Mouse (Mus musculus) neural tube, embryonic 12.5 days (tissue): ENCODE data around the gene Vmn2r8. TPM values are rescaled to one million over a fixed set of nuclear protein-coding genes. Genes with fewer than 3 reads are reported as not detected.

Experiments
- ATAC-seq: fragments of 200-750 bp; cut with Nextera tagmentation; 2 replicates; pipeline ENCODE4 v1.8.0; 2017; ENCODE audit warnings: low read depth, mild to moderate bottlenecking, moderate TSS enrichment, moderate library complexity; ENCODE audit not compliant: low FRiP score
- H3K27ac ChIP-seq: fragments of 300-500 bp; sonication (generic); 2 replicates; pipeline ENCODE4 v1.5.1; 2016
- H3K27me3 ChIP-seq: fragments of 300-500 bp; sonication (generic); replicated peaks from 2 replicates; pipeline ENCODE4 v1.6.1; 2016; ENCODE audit warnings: mild to moderate bottlenecking
- H3K36me3 ChIP-seq: fragments of 300-500 bp; sonication (generic); 2 replicates; pipeline ENCODE4 v1.6.1; 2016; ENCODE audit warnings: mild to moderate bottlenecking
- H3K4me1 ChIP-seq: fragments of 300-500 bp; sonication (generic); 2 replicates; pipeline ENCODE4 v1.6.1; 2016
- H3K4me2 ChIP-seq: fragments of 300-500 bp; sonication (generic); replicated peaks from 2 replicates; pipeline ENCODE4 v1.6.1; 2016; ENCODE audit warnings: mild to moderate bottlenecking
- H3K4me3 ChIP-seq: fragments of 300-500 bp; sonication (generic); 2 replicates; pipeline ENCODE4 v1.5.1; 2016
- H3K9ac ChIP-seq: fragments of 300-500 bp; sonication (generic); 2 replicates; pipeline ENCODE4 v1.6.1; 2016; ENCODE audit warnings: mild to moderate bottlenecking
- H3K9me3 ChIP-seq: fragments of 300-500 bp; sonication (generic); 2 replicates; pipeline ENCODE4 v1.6.1; 2016; ENCODE audit warnings: mild to moderate bottlenecking
- WGBS: fragments of 180-500 bp; shearing (Covaris S2); methylation state at CpG from one replicate; pipeline ENCODE4 v1.1.7; 2016; 5-methylcytosine and 5-hydroxymethylcytosine counted together
- polyA plus RNA-seq: library from polyadenylated mRNA; unstranded; fragments of >200 nt; fragmentation: Nextera tagmentation; extraction: Ambion mirVana; gene quantifications from 2 replicates; pipeline ENCODE4 v1.2.1, GENCODE M21; 2016

Vmn2r8 gene
- polyA plus RNA-seq, 1 experiment from 2014 or later, result not detected

DNA sequence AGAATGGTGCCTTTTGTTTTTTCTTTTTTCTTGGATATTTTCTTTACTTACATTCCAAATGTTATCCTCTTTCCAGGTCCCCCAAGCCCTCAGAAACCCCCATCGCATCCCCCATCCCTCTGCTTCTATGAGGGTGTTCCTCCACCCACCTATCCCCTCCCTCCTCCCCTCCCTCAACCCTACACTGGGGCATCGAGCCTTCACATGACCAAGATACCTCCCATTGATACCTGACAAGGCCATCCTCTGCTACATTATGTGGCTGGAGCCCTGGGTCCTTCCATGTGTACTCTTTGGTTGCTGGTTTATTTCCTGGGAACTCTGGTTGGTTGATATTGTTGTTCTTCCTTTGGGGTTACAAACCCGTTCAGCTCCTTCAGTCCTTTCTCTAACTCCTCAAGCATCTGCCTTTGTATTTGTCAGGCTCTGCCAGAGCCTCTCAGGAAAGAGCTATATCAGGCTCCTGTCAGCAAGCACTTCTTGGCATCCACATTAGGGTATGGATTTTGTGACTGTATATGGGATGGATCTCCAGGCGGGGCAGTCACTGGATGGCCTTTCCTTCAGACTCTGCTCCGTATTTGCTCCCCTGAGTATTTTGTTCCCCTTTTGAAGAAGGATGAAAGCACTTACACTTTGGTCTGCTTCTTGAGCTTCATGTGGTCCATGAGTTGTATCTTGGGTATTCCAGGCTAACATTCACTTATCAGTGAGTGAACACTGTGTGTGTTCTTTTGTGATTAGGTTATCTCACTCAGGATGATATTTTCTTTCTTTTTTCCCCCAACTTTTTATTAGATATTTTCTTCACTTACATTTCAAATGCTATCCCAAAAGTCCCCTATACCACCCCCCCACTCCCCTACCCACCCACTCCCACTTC, 58.1 kb downstream of the Vmn2r8 start:
- no peak overlapping the region for H3K4me2 ChIP-seq
- no peaks in the 10 kb centered on the region for H3K27me3 ChIP-seq
- H3K4me1 ChIP-seq, result no peaks in the 10 kb centered on the region
- no peak overlapping the region for H3K4me3 ChIP-seq
- no peak overlapping the region for H3K27ac ChIP-seq
- ATAC-seq, result no peak
- no peaks in the 10 kb centered on the region for H3K36me3 ChIP-seq
- WGBS, result 81% methylated on average over 5 of the region's 5 CpGs
- no peak overlapping the region for H3K9ac ChIP-seq
- no peaks in the 10 kb centered on the region for H3K9me3 ChIP-seq

- no peaks in the 10 kb centered on the region for H3K36me3 ChIP-seq
- WGBS, result 83% methylated on average over 3 of the region's 3 CpGs
- no peaks in the 10 kb centered on the region for H3K4me1 ChIP-seq
- no peak overlapping the region for H3K4me2 ChIP-seq
- H3K9me3 ChIP-seq, result no peaks in the 10 kb centered on the region
- no peaks in the 10 kb centered on the region for H3K27me3 ChIP-seq
- ATAC-seq, result no peak
- H3K27ac ChIP-seq, result no peak overlapping the region
- no peak overlapping the region for H3K9ac ChIP-seq
- H3K4me3 ChIP-seq, result no peak overlapping the region
Measured at GRCm38 (mm10) chr5:108744629-108745028, 64.0 kb downstream of the Vmn2r8 start.

- H3K4me1 ChIP-seq, result no peaks in the 10 kb centered on the region
- no peaks in the 10 kb centered on the region for H3K9me3 ChIP-seq
- H3K4me2 ChIP-seq, result no peak overlapping the region
- no peaks in the 10 kb centered on the region for H3K27me3 ChIP-seq
- ATAC-seq, result no peak
- no peak overlapping the region for H3K27ac ChIP-seq
- 62% methylated on average over 2 of the region's 2 CpGs for WGBS
- H3K4me3 ChIP-seq, result no peak overlapping the region
- no peaks in the 10 kb centered on the region for H3K36me3 ChIP-seq
- H3K9ac ChIP-seq, result no peak overlapping the region
Measured at GRCm38 (mm10) chr5:108743856-108744255, 64.8 kb downstream of the Vmn2r8 start.

DNA sequence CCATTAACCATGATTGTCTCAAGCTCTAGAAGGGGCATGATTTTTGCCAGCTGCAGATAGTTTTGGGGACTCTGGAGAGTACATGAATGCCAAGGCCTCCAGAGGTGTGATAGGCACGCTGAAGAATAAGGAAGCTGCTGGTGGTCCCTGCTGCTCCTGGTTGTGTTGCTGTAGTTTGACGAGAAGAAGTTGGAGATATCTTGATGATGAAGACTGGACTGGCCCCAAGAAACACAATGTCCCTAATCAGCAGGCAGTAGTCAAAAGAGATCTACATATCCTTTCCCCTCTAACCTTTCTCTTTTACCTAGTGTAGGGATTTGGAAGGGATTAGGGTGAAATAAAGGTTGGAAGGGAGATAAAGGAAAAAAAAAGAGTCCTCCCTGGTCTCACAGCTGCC, 66.1 kb downstream of the Vmn2r8 start:
- no peaks in the 10 kb centered on the region for H3K9me3 ChIP-seq
- no peak overlapping the region for H3K4me3 ChIP-seq
- H3K9ac ChIP-seq, result no peak overlapping the region
- H3K36me3 ChIP-seq, result no peaks in the 10 kb centered on the region
- 82% methylated on average over 2 of the region's 2 CpGs for WGBS
- no peaks in the 10 kb centered on the region for H3K27me3 ChIP-seq
- H3K4me2 ChIP-seq, result no peak overlapping the region
- no peak for ATAC-seq
- H3K27ac ChIP-seq, result no peak overlapping the region
- H3K4me1 ChIP-seq, result no peaks in the 10 kb centered on the region

DNA sequence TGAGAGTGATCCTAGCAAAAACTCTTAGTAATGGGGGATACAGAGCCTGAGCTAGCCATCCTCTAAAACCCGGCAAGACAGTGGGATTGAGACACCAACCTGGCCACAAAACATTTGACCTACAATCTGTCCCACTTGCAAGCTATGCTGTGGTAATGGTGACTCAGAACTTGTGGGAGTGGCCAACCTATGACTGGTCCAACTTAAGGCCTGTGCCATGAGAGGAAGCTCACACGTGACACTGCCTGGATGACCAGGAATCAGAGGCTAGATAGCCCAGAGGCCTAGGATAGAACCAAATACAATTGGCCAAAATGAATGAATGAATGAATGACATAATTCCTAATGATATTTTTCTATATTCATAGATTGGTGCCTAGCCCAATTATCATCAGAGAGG, 66.8 kb downstream of the Vmn2r8 start:
- no peaks in the 10 kb centered on the region for H3K9me3 ChIP-seq
- H3K36me3 ChIP-seq, result no peaks in the 10 kb centered on the region
- no peak overlapping the region for H3K4me3 ChIP-seq
- WGBS, result 83% methylated on average over 2 of the region's 2 CpGs
- ATAC-seq, result no peak
- no peak overlapping the region for H3K9ac ChIP-seq
- no peaks in the 10 kb centered on the region for H3K27me3 ChIP-seq
- no peaks in the 10 kb centered on the region for H3K4me1 ChIP-seq
- no peak overlapping the region for H3K4me2 ChIP-seq
- no peak overlapping the region for H3K27ac ChIP-seq

Other genes with a start within 250 kb of the Vmn2r8 start
- 52.0 and 58.9 TPM in 2 replicates for gene Gak, start 179.1 kb downstream of the Vmn2r8 start, polyA plus RNA-seq
- 18.1 and 18.3 TPM in 2 replicates for gene Tmem175, start 179.1 kb downstream of the Vmn2r8 start, polyA plus RNA-seq
- 8.0 and 8.2 TPM in 2 replicates for gene Idua, start 148.5 kb downstream of the Vmn2r8 start, polyA plus RNA-seq
- 19.8 and 23.5 TPM in 2 replicates for gene Dgkq, start 139.2 kb downstream of the Vmn2r8 start, polyA plus RNA-seq
- 1.2 and 1.6 TPM in 2 replicates for gene Slc26a1, start 133.3 kb downstream of the Vmn2r8 start, polyA plus RNA-seq
- 19.1 and 20.7 TPM in 2 replicates for gene Fgfrl1, start 116.5 kb downstream of the Vmn2r8 start, polyA plus RNA-seq
- gene Rnf212, start 33.9 kb downstream of the Vmn2r8 start, polyA plus RNA-seq, result 0.32 TPM in 1 of 2 replicates, not detected in the other
- gene Tmed11, start 13.5 kb downstream of the Vmn2r8 start, polyA plus RNA-seq, result not detected in 2 replicates
- gene Vmn2r9, start 43.8 kb upstream of the Vmn2r8 start, polyA plus RNA-seq, result not detected in 2 replicates
- not detected in 2 replicates for gene Vmn2r10, start 197.7 kb upstream of the Vmn2r8 start, polyA plus RNA-seq